Comparison of ENCODE assay signal across 8 mouse cellular contexts in genomic region chr5:45669598-45670279, GRCm38 (mm10). TPM values are rescaled to one million over a fixed set of nuclear protein-coding genes. Genes with fewer than 3 reads are reported as not detected.
DNase-seq lines count a peak whose midpoint lies in the region; ATAC-seq and TF ChIP-seq lines count a peak whose summit lies in the region.

TSS of gene Ncapg (plus strand) at chr5:45669919.

- TF ChIP-seq CTCF in cortical plate, adult 2 months (IDR thresholded peaks at IDR 0.05; ENCODE audit: extremely low read depth, insufficient read depth, low read length) = no peak

- no peaks in the 10 kb centered on the region for H3K27me3 ChIP-seq in megakaryocyte, embryonic 14.5 days (replicated peaks)

- H3K36me3 ChIP-seq in megakaryocyte, embryonic 14.5 days (replicated peaks; ENCODE audit: low read length) = peaks cover 5% of the 10 kb centered on the region

- H3K4me3 ChIP-seq in cortical plate, adult 2 months (ENCODE audit: insufficient read depth, low read length) = peak within 1 kb of the TSS; percentile 61
- peak within 1 kb of the TSS; percentile 93 for H3K4me3 ChIP-seq in megakaryocyte, embryonic 14.5 days (replicated peaks)

- peak; percentile 81; the same call in 1 of the 2 replicates for TF ChIP-seq POLR2A in cortical plate, adult 2 months (IDR thresholded peaks at IDR 0.05; ENCODE audit: extremely low read depth, insufficient read depth, low read length)

- no peak within 1 kb of the TSS for H3K27ac ChIP-seq in cortical plate, adult 2 months (ENCODE audit: insufficient read depth, low read length)

- peak; percentile 98 for DNase-seq in gastrocnemius, adult 8-10 months (ENCODE audit: low spot score in 2 of 2)
- peak; percentile 98 for DNase-seq in hindlimb bud, embryonic 11.5 days (ENCODE audit: extremely low spot score, low read depth, low spot score)
- DNase-seq in left cerebral cortex, adult 8-10 months (ENCODE audit: low spot score in 2 of 2) = peak; percentile 98 to 100
- DNase-seq in right cerebral cortex, postnatal 10 days (ENCODE audit: low spot score in 2 of 2) = peak; percentile 99 to 100
- DNase-seq in urinary bladder, postnatal 25 days (ENCODE audit: low spot score) = peak; percentile 100

- ATAC-seq in activated CD4-positive, CD25-positive, alpha-beta regulatory T cell, adult 4 months = peak; percentile 92

- H3K4me1 ChIP-seq in cortical plate, adult 2 months (ENCODE audit: control insufficient read depth, insufficient read depth, low read length) = peaks cover 1% of the 10 kb centered on the region; the same call in 1 of the 2 replicates
- peaks cover 14% of the 10 kb centered on the region for H3K4me1 ChIP-seq in megakaryocyte, embryonic 14.5 days

- H3K9me3 ChIP-seq in megakaryocyte, embryonic 14.5 days = no peaks in the 10 kb centered on the region

RNA-seq across cellular contexts. Expression of gene Ncapg, which starts in this region (rescaled TPM):
- 10 to 100 TPM; 20.7 to 27.0 TPM for polyA plus RNA-seq in activated CD4-positive, CD25-positive, alpha-beta regulatory T cell, adult 4 months (2017; shearing (Covaris generic))
- 0.25 and 0.33 TPM in 2 replicates for polyA plus RNA-seq in cortical plate, adult 2 months (2012; rRNA removed)
- not detected for total RNA-seq in gastrocnemius, adult 8-10 months (2022)
- total RNA-seq in left cerebral cortex, adult 8-10 months (2022) = under 1 TPM; 0.21 to 0.78 (median 0.45) TPM
- 0.83 TPM in 1 of 2 replicates, not detected in the other for polyA plus RNA-seq in megakaryocyte, embryonic 14.5 days (2012; ENCODE audit: insufficient read depth, low replicate concordance)

Comparison
In these comparisons a context has a peak if more than half of its experiments do, and no peak if none do; other contexts are left out.
1. RNA of gene Ncapg (polyA plus RNA-seq): 20.7 to 27.0 TPM in activated CD4-positive, CD25-positive, alpha-beta regulatory T cell, adult 4 months; 0.83 TPM in megakaryocyte, embryonic 14.5 days and 0.25 to 0.33 TPM in cortical plate, adult 2 months; every median in the first group is over 10 times any median in the second.
2. Peak in DNase-seq in gastrocnemius, adult 8-10 months; RNA of the gene not detected or under 1 TPM.
3. Peak in DNase-seq in left cerebral cortex, adult 8-10 months; RNA of the gene not detected or under 1 TPM.
4. Peak in every context shown above with its lines, with median percentiles within 50 percentile points of each other: DNase-seq.